Mouse (Mus musculus) lung, postnatal 0 days (tissue): ENCODE results near the gene Ptprg. TPM values are rescaled to one million over a fixed set of nuclear protein-coding genes. Genes with fewer than 3 reads are reported as not detected.

Experiments used
- ATAC-seq: fragments of 200-750 bp; cut with Nextera tagmentation; 2 replicates; pipeline ENCODE4 v1.8.0; 2017; ENCODE audit warnings: moderate library complexity
- DNase-seq: peaks from one replicate; pipeline ENCODE4 v3.0.0-alpha.2; 2016; ENCODE audit warnings: low spot score
- H3K27ac ChIP-seq: fragments of 300-500 bp; sonication (generic); 2 replicates; pipeline ENCODE4 v1.5.1; 2014; ENCODE audit warnings: antibody characterized with exemption, mild to moderate bottlenecking, low read length, mixed read lengths
- H3K27me3 ChIP-seq: fragments of 300-500 bp; sonication (generic); replicated peaks from 2 replicates; pipeline ENCODE4 v1.6.1; 2014; ENCODE audit warnings: low read length, mixed read lengths; ENCODE audit not compliant: insufficient read depth
- H3K36me3 ChIP-seq: fragments of 300-500 bp; sonication (generic); 2 replicates; pipeline ENCODE4 v1.6.1; 2014; ENCODE audit warnings: low read length, mixed read lengths; ENCODE audit not compliant: insufficient read depth
- H3K4me1 ChIP-seq: fragments of 300-500 bp; sonication (generic); 2 replicates; pipeline ENCODE4 v1.6.1; 2014; ENCODE audit warnings: antibody characterized with exemption, low read depth, low read length, mixed read lengths; ENCODE audit not compliant: insufficient read depth
- H3K4me2 ChIP-seq: fragments of 300-500 bp; sonication (generic); replicated peaks from 2 replicates; pipeline ENCODE4 v1.6.1; 2014; ENCODE audit warnings: low read depth, mild to moderate bottlenecking, low read length, moderate library complexity, mixed read lengths
- H3K4me3 ChIP-seq: fragments of 300-500 bp; sonication (generic); 2 replicates; pipeline ENCODE4 v1.5.1; 2014; ENCODE audit warnings: low read depth, low read length
- H3K9ac ChIP-seq: fragments of 300-500 bp; sonication (generic); replicated peaks from 2 replicates; pipeline ENCODE4 v1.6.1; 2014; ENCODE audit warnings: low read depth, mild to moderate bottlenecking
- H3K9me3 ChIP-seq: fragments of 300-500 bp; sonication (generic); 2 replicates; pipeline ENCODE4 v1.6.1; 2016; ENCODE audit warnings: low read length, mixed read lengths
- CTCF ChIP-seq: IDR thresholded peaks from 2 replicates; pipeline ENCODE4 v1.5.1; 2016; ENCODE audit warnings: antibody characterized with exemption, mild to moderate bottlenecking
- EP300 ChIP-seq: IDR thresholded peaks from 2 replicates; pipeline ENCODE4 v1.6.1; 2016; ENCODE audit warnings: antibody characterized with exemption, mild to moderate bottlenecking, control low read depth
- WGBS: fragments of 180-500 bp; shearing (Covaris S2); extraction: QIAGEN DNeasy Blood & Tissue Kit; methylation state at CpG from one replicate; pipeline ENCODE4 v1.1.7; 2014; 5-methylcytosine and 5-hydroxymethylcytosine counted together
- polyA plus RNA-seq: library from polyadenylated mRNA; unstranded; fragments of >200 nt; fragmentation: Nextera tagmentation; extraction: Ambion mirVana; gene quantifications from 2 replicates; pipeline ENCODE4 v1.2.1, GENCODE M21; 2015

Gene Ptprg
- polyA plus RNA-seq, 1 experiment from 2014 or later: 19.4 TPM

DNA sequence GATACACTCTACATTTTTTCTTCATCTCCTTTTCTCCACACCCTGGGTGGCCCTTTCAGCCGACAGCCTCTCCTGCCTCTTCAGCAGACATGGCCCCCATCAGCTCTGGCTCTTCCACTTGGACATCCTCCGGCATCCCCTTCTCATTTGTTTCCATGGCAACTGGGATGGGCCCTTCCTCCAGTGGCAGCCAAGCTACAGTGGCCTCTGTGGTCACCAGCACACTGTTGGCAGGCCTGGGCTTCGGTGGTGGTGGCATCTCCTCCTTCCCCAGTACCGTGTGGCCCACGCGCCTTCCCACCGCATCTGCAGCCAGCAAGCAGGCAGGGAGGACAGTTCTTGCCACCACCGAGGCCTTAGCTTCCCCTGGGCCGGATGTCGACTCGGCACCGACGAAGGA is 600.3 kb downstream of the Ptprg start:
- no peak overlapping the region for H3K27ac ChIP-seq
- whole genome bisulfite sequencing: 82% methylated on average over 13 of the region's 13 CpGs
- H3K4me1 ChIP-seq: no peaks in the 10 kb centered on the region
- DNase-seq (no peak), ATAC-seq (no peak)
- no peaks in the 10 kb centered on the region for H3K36me3 ChIP-seq
- no peaks in the 10 kb centered on the region for H3K27me3 ChIP-seq
- H3K9me3 ChIP-seq: no peaks in the 10 kb centered on the region
- no peak overlapping the region for H3K4me3 ChIP-seq
- no peak for TF ChIP-seq EP300
- TF ChIP-seq CTCF: no peak
- H3K9ac ChIP-seq: no peak overlapping the region
- H3K4me2 ChIP-seq: no peak overlapping the region

DNA sequence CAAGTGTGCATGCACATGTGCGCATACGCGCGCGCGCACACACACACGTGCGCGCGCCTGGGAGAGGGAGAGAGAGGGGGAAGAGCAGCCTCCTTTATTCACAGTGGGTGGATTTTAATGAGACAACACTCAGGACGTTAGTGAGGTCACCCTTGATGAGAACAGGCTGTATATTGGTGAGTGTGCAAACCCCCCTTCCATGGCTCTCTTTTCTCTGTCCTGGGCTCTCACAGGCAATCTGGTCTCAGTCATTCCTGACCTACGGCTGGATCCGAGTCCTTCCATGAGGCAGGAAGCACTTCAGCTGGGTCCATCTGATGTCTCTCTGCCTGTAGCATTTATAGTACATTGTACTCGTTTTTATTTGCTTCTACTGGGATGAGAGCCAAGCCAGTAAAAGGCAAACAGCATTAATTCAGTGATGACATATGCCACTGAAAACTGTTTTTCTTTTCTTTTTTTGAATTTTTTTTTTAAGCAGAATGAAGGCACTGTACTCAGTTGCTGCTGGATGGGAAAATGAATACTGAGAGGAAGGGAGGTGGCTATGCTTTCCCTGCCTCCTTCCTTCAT is 608.5 kb downstream of the Ptprg start:
- no peaks in the 10 kb centered on the region for H3K9me3 ChIP-seq
- no peak overlapping the region for H3K27ac ChIP-seq
- H3K4me2 ChIP-seq: no peak overlapping the region
- H3K4me3 ChIP-seq: no peak overlapping the region
- no peak overlapping the region for H3K9ac ChIP-seq
- no peak for ATAC-seq
- H3K36me3 ChIP-seq: no peaks in the 10 kb centered on the region
- no peaks in the 10 kb centered on the region for H3K4me1 ChIP-seq
- DNase-seq: peak; percentile 22
- WGBS: 74% methylated on average over 14 of the region's 14 CpGs
- TF ChIP-seq CTCF (no peak), EP300 (no peak)
- no peaks in the 10 kb centered on the region for H3K27me3 ChIP-seq

DNA sequence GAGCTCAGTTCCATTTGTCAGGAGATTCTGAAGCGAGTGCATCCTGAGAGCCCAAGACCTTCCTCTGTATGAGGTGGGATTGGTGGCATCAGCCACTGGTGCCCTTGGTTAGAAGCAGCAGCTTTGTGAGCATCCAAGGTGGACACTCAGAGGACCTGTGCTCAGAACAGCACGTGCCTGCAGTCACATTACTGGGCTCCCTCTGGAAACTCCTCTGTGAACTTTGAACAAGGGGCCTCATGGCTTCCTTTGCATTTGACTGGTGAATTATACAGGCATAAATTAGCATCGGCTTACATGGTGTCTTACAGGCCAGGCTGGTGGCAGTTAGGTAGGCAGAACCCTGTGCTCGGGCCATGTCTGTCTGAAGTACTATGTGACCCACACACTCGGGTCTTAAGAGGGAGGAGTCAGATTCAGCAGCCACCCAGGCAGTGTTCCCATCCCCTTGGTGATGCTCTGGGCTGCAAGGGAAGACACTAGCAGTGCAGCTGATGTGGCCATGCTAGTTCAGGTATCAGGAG is 609.1 kb downstream of the Ptprg start:
- WGBS: 78% methylated on average over 5 of the region's 5 CpGs
- no peak for ATAC-seq
- H3K27ac ChIP-seq: no peak overlapping the region
- H3K4me2 ChIP-seq: no peak overlapping the region
- H3K4me3 ChIP-seq: no peak overlapping the region
- no peaks in the 10 kb centered on the region for H3K4me1 ChIP-seq
- TF ChIP-seq EP300 (no peak), CTCF (no peak)
- H3K9me3 ChIP-seq: no peaks in the 10 kb centered on the region
- H3K27me3 ChIP-seq: no peaks in the 10 kb centered on the region
- no peaks in the 10 kb centered on the region for H3K36me3 ChIP-seq
- DNase-seq: no peak
- H3K9ac ChIP-seq: no peak overlapping the region

DNA sequence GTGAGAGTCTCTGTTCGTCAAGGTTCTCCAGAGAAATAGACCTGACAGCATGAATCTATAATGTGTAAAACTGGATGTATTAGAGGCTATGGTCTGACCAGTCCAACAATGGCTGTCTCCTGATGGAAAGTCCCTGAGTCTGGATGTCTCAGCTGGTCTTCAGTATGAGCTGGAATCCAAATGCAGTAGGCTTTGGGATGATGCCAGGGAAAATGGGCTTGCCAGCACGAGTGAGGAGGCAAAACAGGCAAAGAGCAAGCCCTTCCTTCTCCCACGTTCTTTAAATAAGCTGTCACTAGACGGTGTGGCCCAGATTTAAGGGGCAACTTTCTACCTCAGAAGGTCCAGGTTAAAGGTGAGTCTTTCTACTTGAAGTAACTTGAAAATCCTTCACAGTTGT is 609.9 kb downstream of the Ptprg start:
- ATAC-seq (no peak), DNase-seq (no peak)
- TF ChIP-seq EP300: no peak
- no peak for TF ChIP-seq CTCF
- WGBS: 68% methylated on average over 4 of the region's 4 CpGs
- Histone ChIP-seq H3K9ac (no peak overlapping the region), H3K4me3 (no peak overlapping the region), H3K9me3 (no peaks in the 10 kb centered on the region), H3K27me3 (no peaks in the 10 kb centered on the region), H3K36me3 (no peaks in the 10 kb centered on the region), H3K27ac (no peak overlapping the region), H3K4me1 (no peaks in the 10 kb centered on the region), H3K4me2 (no peak overlapping the region)

DNA sequence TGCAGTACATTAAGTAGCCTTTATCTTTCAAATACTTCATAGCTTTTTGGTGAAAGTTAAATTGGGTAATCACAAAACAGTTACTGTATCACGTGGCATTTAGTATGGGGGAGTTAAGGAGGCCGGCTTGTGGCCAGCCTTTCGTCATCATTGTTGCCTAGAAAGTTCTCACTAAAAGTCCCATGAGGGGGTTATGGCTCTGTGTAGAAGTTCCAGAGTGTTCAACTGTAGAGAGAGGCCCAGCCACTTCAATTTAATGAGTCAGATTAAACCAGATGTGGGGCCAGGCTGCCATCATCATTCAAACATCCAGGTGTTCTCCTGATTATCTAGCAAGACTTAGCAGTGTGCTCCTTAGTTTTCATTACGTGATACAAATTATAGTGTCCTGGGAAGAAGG is 613.9 kb downstream of the Ptprg start:
- no peaks in the 10 kb centered on the region for H3K9me3 ChIP-seq
- no peaks in the 10 kb centered on the region for H3K36me3 ChIP-seq
- H3K4me1 ChIP-seq: no peaks in the 10 kb centered on the region
- H3K27ac ChIP-seq: no peak overlapping the region
- H3K4me3 ChIP-seq: no peak overlapping the region
- no peaks in the 10 kb centered on the region for H3K27me3 ChIP-seq
- ATAC-seq (no peak), DNase-seq (no peak)
- WGBS: 83% methylated on average over 4 of the region's 4 CpGs
- no peak for TF ChIP-seq CTCF
- no peak for TF ChIP-seq EP300
- H3K9ac ChIP-seq: no peak overlapping the region
- no peak overlapping the region for H3K4me2 ChIP-seq

DNA sequence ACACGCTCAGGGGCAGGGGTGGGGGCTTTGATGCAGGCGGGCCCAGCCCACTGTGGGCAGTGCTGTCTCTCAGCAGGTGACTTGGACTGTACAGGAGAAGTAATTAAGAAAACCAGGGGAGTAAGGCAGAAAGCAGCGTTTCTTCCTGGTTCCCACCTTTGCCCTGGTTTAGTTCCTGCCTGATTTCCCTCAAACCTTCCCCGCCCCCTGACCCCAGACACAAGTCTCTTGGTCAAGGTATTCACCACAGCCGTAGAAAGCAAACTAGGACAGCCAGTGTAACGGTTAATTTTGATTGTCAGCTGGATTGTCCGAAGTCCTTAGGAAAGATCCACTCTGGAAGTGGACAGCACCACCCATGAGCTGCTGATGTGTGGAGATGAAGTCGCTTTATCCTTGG is 614.3 kb downstream of the Ptprg start:
- no peak overlapping the region for H3K27ac ChIP-seq
- WGBS: 87% methylated on average over 8 of the region's 8 CpGs
- no peaks in the 10 kb centered on the region for H3K4me1 ChIP-seq
- H3K4me2 ChIP-seq: no peak overlapping the region
- no peak for TF ChIP-seq CTCF
- no peak for TF ChIP-seq EP300
- no peaks in the 10 kb centered on the region for H3K27me3 ChIP-seq
- H3K4me3 ChIP-seq: no peak overlapping the region
- H3K36me3 ChIP-seq: no peaks in the 10 kb centered on the region
- ATAC-seq: no peak
- DNase-seq: no peak
- no peaks in the 10 kb centered on the region for H3K9me3 ChIP-seq
- H3K9ac ChIP-seq: no peak overlapping the region

DNA sequence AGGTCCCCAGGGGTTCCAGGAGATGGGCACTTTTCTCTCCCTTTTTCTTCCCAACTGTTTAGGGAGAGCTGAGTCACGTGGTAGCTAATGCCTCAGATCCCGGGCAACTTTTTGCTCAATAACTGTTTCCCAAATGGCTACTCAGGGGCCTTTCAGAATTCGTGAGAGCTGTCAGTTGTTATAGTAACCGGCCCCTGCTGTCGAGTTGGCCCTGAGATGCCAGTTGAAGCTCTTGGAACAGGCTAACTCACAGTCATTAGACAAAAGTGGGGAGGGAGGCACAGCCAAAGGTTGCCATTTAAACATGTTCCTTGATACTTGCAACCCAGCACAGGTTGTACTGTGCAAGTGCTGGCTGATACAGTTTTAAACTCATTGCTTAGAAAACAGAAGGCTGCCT is 624.1 kb downstream of the Ptprg start:
- no peak overlapping the region for H3K4me2 ChIP-seq
- no peaks in the 10 kb centered on the region for H3K4me1 ChIP-seq
- no peak overlapping the region for H3K9ac ChIP-seq
- no peaks in the 10 kb centered on the region for H3K36me3 ChIP-seq
- TF ChIP-seq EP300 (no peak), CTCF (no peak)
- WGBS: 43% methylated on average over 5 of the region's 5 CpGs
- H3K27ac ChIP-seq: no peak overlapping the region
- H3K27me3 ChIP-seq: no peaks in the 10 kb centered on the region
- H3K9me3 ChIP-seq: no peaks in the 10 kb centered on the region
- ATAC-seq (no peak), DNase-seq (no peak)
- no peak overlapping the region for H3K4me3 ChIP-seq
